Mouse (Mus musculus) CH12.LX (cell line): ENCODE data around the gene Prkacb. TPM values are rescaled to one million over a fixed set of nuclear protein-coding genes. Genes with fewer than 3 reads are reported as not detected.

ENCODE experiments used
- DNase-seq: peaks from one replicate; pipeline ENCODE4 v3.0.0-alpha.2; 2013; ENCODE audit errors: extremely low read depth
- H3K27ac ChIP-seq: 2 replicates; pipeline ENCODE4 v1.5.1; 2012; ENCODE audit warnings: low read depth, mild to moderate bottlenecking, control low read depth, moderate library complexity; ENCODE audit not compliant: insufficient read depth
- H3K27me3 ChIP-seq: replicated peaks from 2 replicates; pipeline ENCODE3; 2012; ENCODE audit warnings: inconsistent platforms
- H3K36me3 ChIP-seq, 2 experiments: replicated peaks in 1 of 2; 2 replicates each; pipeline versions ENCODE3 to v1.6.1; 2012; ENCODE audit warnings: inconsistent platforms in 1 of 2, low read length in 1 of 2, mild to moderate bottlenecking in 1 of 2, mixed read lengths in 1 of 2, moderate library complexity in 1 of 2; ENCODE audit not compliant: control insufficient read depth in 1 of 2, insufficient read depth in 1 of 2
- H3K4me1 ChIP-seq, 2 experiments: 2 replicates each; pipeline ENCODE4 v1.6.1; 2012; ENCODE audit warnings: inconsistent platforms in 1 of 2, moderate library complexity in 1 of 2; ENCODE audit not compliant: insufficient read depth in 2 of 2, control insufficient read depth in 1 of 2
- H3K4me2 ChIP-seq: 2 replicates; pipeline ENCODE4 v1.6.1; 2012; ENCODE audit warnings: low read depth, mild to moderate bottlenecking, control low read depth; ENCODE audit not compliant: poor library complexity, insufficient read depth, severe bottlenecking
- H3K4me3 ChIP-seq, 3 experiments: fragments of 150-350 bp in 1 of 3; sonication (generic) in 1 of 3; replicated peaks in 1 of 3; 2 replicates each; pipeline versions ENCODE3 to v1.5.1; 2011 to 2012; ENCODE audit warnings: low read depth in 2 of 3, low read length in 2 of 3, mild to moderate bottlenecking in 2 of 3, moderate library complexity in 2 of 3, control low read depth in 1 of 3, improper control_type of control experiment in 1 of 3, inconsistent platforms in 1 of 3, mixed read lengths in 1 of 3; ENCODE audit not compliant: poor library complexity in 1 of 3
- H3K79me2 ChIP-seq: replicated peaks from 2 replicates; pipeline ENCODE4 v1.6.1; 2012; ENCODE audit warnings: mild to moderate bottlenecking, moderate library complexity; ENCODE audit not compliant: control insufficient read depth, poor library complexity, insufficient read depth, severe bottlenecking; ENCODE audit errors: extremely low read depth
- H3K9ac ChIP-seq: 2 replicates; pipeline ENCODE4 v1.6.1; 2012; ENCODE audit warnings: low read depth, mild to moderate bottlenecking, control low read depth, moderate library complexity; ENCODE audit not compliant: insufficient read depth
- H3K9me3 ChIP-seq: replicated peaks from 2 replicates; pipeline ENCODE3; 2012; ENCODE audit warnings: low read length, inconsistent platforms, mixed read lengths
- CHD1 ChIP-seq: IDR thresholded peaks from 2 replicates; pipeline ENCODE4 v1.6.1; 2012; ENCODE audit warnings: low read depth, low read length, improper control_type of control experiment, inconsistent platforms
- CTCF ChIP-seq, 2 experiments: IDR thresholded peaks in 1 of 2; conservative IDR thresholded peaks in 1 of 2; 2 replicates each; pipeline ENCODE4 v1.5.1; 2011 to 2012; ENCODE audit warnings: low read depth in 2 of 2, low read length in 2 of 2, improper control_type of control experiment in 1 of 2, inconsistent platforms in 1 of 2, mild to moderate bottlenecking in 1 of 2, moderate library complexity in 1 of 2
- E2F4 ChIP-seq: IDR thresholded peaks from 2 replicates; pipeline ENCODE4 v1.6.1; 2011; ENCODE audit warnings: low read depth, low read length, improper control_type of control experiment; ENCODE audit not compliant: insufficient replicate concordance
- ELF1 ChIP-seq: IDR thresholded peaks from 2 replicates; pipeline ENCODE4 v1.6.1; 2014; ENCODE audit warnings: low read depth, mild to moderate bottlenecking, inconsistent platforms, low read length, improper control_type of control experiment
- ETS1 ChIP-seq: conservative IDR thresholded peaks from 2 replicates; pipeline ENCODE4 v1.6.1; 2012; ENCODE audit warnings: low read depth, mild to moderate bottlenecking, inconsistent platforms, low read length, improper control_type of control experiment, moderate library complexity
- GABPA ChIP-seq: IDR thresholded peaks from 2 replicates; pipeline ENCODE4 v1.6.1; 2012; ENCODE audit warnings: low read depth, low read length, improper control_type of control experiment, inconsistent platforms; ENCODE audit not compliant: insufficient replicate concordance
- HCFC1 ChIP-seq: IDR thresholded peaks from 2 replicates; pipeline ENCODE4 v1.6.1; 2012; ENCODE audit warnings: low read depth, mild to moderate bottlenecking, inconsistent platforms, low read length, improper control_type of control experiment
- JUN ChIP-seq: IDR thresholded peaks from 2 replicates; pipeline ENCODE4 v1.6.1; 2011; ENCODE audit warnings: low read depth, mild to moderate bottlenecking, low read length, improper control_type of control experiment, moderate library complexity; ENCODE audit not compliant: insufficient read depth
- JUND ChIP-seq: conservative IDR thresholded peaks from 2 replicates; pipeline ENCODE4 v1.6.1; 2011; ENCODE audit warnings: low read depth, low read length, improper control_type of control experiment
- MAZ ChIP-seq: IDR thresholded peaks from 2 replicates; pipeline ENCODE4 v1.6.1; 2012; ENCODE audit warnings: low read depth, mild to moderate bottlenecking, inconsistent platforms, low read length, improper control_type of control experiment, moderate library complexity
- MEF2A ChIP-seq: IDR thresholded peaks from 2 replicates; pipeline ENCODE4 v1.6.1; 2014; ENCODE audit warnings: low read depth, mild to moderate bottlenecking, inconsistent platforms, low read length, improper control_type of control experiment, borderline replicate concordance
- MXI1 ChIP-seq: IDR thresholded peaks from 2 replicates; pipeline ENCODE4 v1.6.1; 2011; ENCODE audit warnings: mild to moderate bottlenecking, low read depth, low read length, improper control_type of control experiment
- MYC ChIP-seq: IDR thresholded peaks from 2 replicates; pipeline ENCODE4 v1.6.1; 2011; ENCODE audit warnings: low read depth, mild to moderate bottlenecking, improper control_type of control experiment, low read length
- NELFE ChIP-seq: IDR thresholded peaks from 2 replicates; pipeline ENCODE4 v1.6.1; 2011; ENCODE audit warnings: low read depth, low read length, improper control_type of control experiment
- POLR2A ChIP-seq: IDR thresholded peaks from 2 replicates; pipeline ENCODE4 v1.6.1; 2011; ENCODE audit warnings: low read depth, mild to moderate bottlenecking, improper control_type of control experiment, low read length
- POLR2AphosphoS2 ChIP-seq: IDR thresholded peaks from 2 replicates; pipeline ENCODE4 v1.6.1; 2011; ENCODE audit warnings: low read depth, low read length, improper control_type of control experiment
- RAD21 ChIP-seq: IDR thresholded peaks from 2 replicates; pipeline ENCODE4 v1.6.1; 2011; ENCODE audit warnings: low read depth, mild to moderate bottlenecking, low read length, improper control_type of control experiment, moderate library complexity
- TCF12 ChIP-seq: IDR thresholded peaks from 2 replicates; pipeline ENCODE4 v1.6.1; 2014; ENCODE audit warnings: low read depth, mild to moderate bottlenecking, inconsistent platforms, low read length, improper control_type of control experiment
- UBTF ChIP-seq: IDR thresholded peaks from 2 replicates; pipeline ENCODE4 v1.6.1; 2012; ENCODE audit warnings: low read depth, mild to moderate bottlenecking, inconsistent platforms, low read length, improper control_type of control experiment, moderate library complexity
- USF2 ChIP-seq: conservative IDR thresholded peaks from 2 replicates; pipeline ENCODE4 v1.6.1; 2011; ENCODE audit warnings: low read depth, low read length, improper control_type of control experiment
- ZMIZ1 ChIP-seq: IDR thresholded peaks from 2 replicates; pipeline ENCODE4 v1.6.1; 2012; ENCODE audit warnings: low read depth, mild to moderate bottlenecking, inconsistent platforms, low read length, improper control_type of control experiment
- ZNF384 ChIP-seq: IDR thresholded peaks from 2 replicates; pipeline ENCODE4 v1.6.1; 2012; ENCODE audit warnings: low read depth, low read length, improper control_type of control experiment, inconsistent platforms
- dilution Hi-C: fragments of 300-500 bp; cut with MboI; formaldehyde crosslinking; loops from 2 replicates; pipeline ENCODE4 v1.14.3; 2020; ENCODE audit warnings: low sequenced_read_pairs; ENCODE audit not compliant: extremely low pct_unique_long_range_greater_than_20kb, extremely low pct_ligation_motif_present
- in situ Hi-C: fragments of 300-500 bp; cut with MboI; formaldehyde crosslinking; loops from 3 replicates; pipeline ENCODE4 v1.14.3; 2019; ENCODE audit warnings: low sequenced_read_pairs, low pct_ligation_motif_present, low pct_unique_long_range_greater_than_20kb, mixed read lengths
- polyA plus RNA-seq: library from polyadenylated mRNA; unstranded; fragments of >175 nt; gene quantifications from 2 replicates; pipeline ENCODE4 v1.2.1, GENCODE M21; 2012; ENCODE audit warnings: low read depth; ENCODE audit not compliant: insufficient read length
- total RNA-seq, 2 experiments: library from RNA; depleted of rRNA; stranded (reverse); fragments of 300-350 nt in 1 of 2; fragments of >200 nt in 1 of 2; gene quantifications; 2 replicates each; pipeline ENCODE4 v1.2.3; 2012 to 2014

Gene Prkacb
- total and polyA plus RNA-seq, 3 experiments, result 33.1 to 65.1 (median 62.1) TPM

GRCm38 (mm10) chr3:146766701-146767181, 46.0 kb downstream of the Prkacb start:
- Histone ChIP-seq H3K9me3 (no peaks in the 10 kb centered on the region), H3K27me3 (no peaks in the 10 kb centered on the region), H3K79me2 (no peaks in the 10 kb centered on the region), H3K36me3 (peaks cover 6 to 32% of the 10 kb centered on the region in 2 experiments), H3K4me3 (no peak overlapping the region), H3K4me1 (peaks cover 3 to 12% of the 10 kb centered on the region in 2 experiments; a peak in 3 of 4 replicates), H3K4me2 (no peak overlapping the region), H3K9ac (no peak overlapping the region), H3K27ac (no peak overlapping the region)
- no peak for DNase-seq
- in situ Hi-C loops (no loop called here), dilution Hi-C loops (no loop called here)
- TF ChIP-seq ZMIZ1 (no peak), E2F4 (no peak), ELF1 (no peak), POLR2AphosphoS2 (no peak), MEF2A (no peak), USF2 (no peak), GABPA (no peak), CTCF (conservative IDR thresholded peaks at IDR 0.05 in 1 of 2, IDR thresholded peaks at IDR 0.05 in 1 of 2; ENCODE audit: low read depth in 2 of 2, low read length in 2 of 2) (no peak), HCFC1 (no peak), MAZ (no peak)

GRCm38 (mm10) chr3:146766071-146766605, 46.7 kb downstream of the Prkacb start:
- Histone ChIP-seq H3K9me3 (no peaks in the 10 kb centered on the region), H3K79me2 (no peaks in the 10 kb centered on the region; the same call in 1 of the 2 replicates), H3K36me3 (peaks cover 6 to 35% of the 10 kb centered on the region in 2 experiments), H3K4me2 (no peak overlapping the region), H3K9ac (no peak overlapping the region), H3K27ac (no peak overlapping the region), H3K27me3 (no peaks in the 10 kb centered on the region), H3K4me1 (peaks cover 3 to 12% of the 10 kb centered on the region in 2 experiments; a peak in 3 of 4 replicates)
- in situ Hi-C loops, result no loop called here
- TF ChIP-seq MXI1 (no peak), TCF12 (no peak), JUND (no peak), ZMIZ1 (no peak), UBTF (no peak), HCFC1 (no peak), CHD1 (no peak), CTCF (conservative IDR thresholded peaks at IDR 0.05 in 1 of 2, IDR thresholded peaks at IDR 0.05 in 1 of 2; ENCODE audit: low read depth in 2 of 2, low read length in 2 of 2) (no peak), NELFE (no peak), MYC (no peak), JUN (no peak), RAD21 (no peak), POLR2A (no peak), ZNF384 (no peak), ETS1 (no peak)
- TF ChIP-seq, all 38 proteins: peak for 0
- no peak overlapping the region for H3K4me3 ChIP-seq
- dilution Hi-C loops, result no loop called here
- no peak for DNase-seq
